ENCODE assay signal across 7 mouse cellular contexts in genomic region chr6:35132806-35133205, GRCm38 (mm10). TPM values are rescaled to one million over a fixed set of nuclear protein-coding genes. Genes with fewer than 3 reads are reported as not detected.
DNase-seq lines count a peak whose midpoint lies in the region; ATAC-seq and TF ChIP-seq lines count a peak whose summit lies in the region.

No protein-coding gene starts in this region.

- peak overlapping the region; percentile 94 for H3K4me2 ChIP-seq in hindbrain, embryonic 12.5 days (replicated peaks)

- H3K36me3 ChIP-seq in hindbrain, embryonic 12.5 days: no peaks in the 10 kb centered on the region
- no peaks in the 10 kb centered on the region for H3K36me3 ChIP-seq in midbrain, embryonic 10.5 days

- peaks cover 3% of the 10 kb centered on the region; the same call in 1 of the 2 replicates for H3K4me1 ChIP-seq in cortical plate, adult 2 months (ENCODE audit: control insufficient read depth, insufficient read depth, low read length)
- peaks cover 20% of the 10 kb centered on the region for H3K4me1 ChIP-seq in hindbrain, embryonic 12.5 days
- peaks cover 28% of the 10 kb centered on the region for H3K4me1 ChIP-seq in midbrain, embryonic 10.5 days

- peak overlapping the region; percentile 88 for H3K4me3 ChIP-seq in layer of hippocampus, adult 2 months
- H3K4me3 ChIP-seq in cortical plate, adult 2 months (ENCODE audit: insufficient read depth, low read length): peak overlapping the region; percentile 70
- peak overlapping the region; percentile 71 for H3K4me3 ChIP-seq in hindbrain, embryonic 12.5 days
- peak overlapping the region; percentile 89 for H3K4me3 ChIP-seq in midbrain, embryonic 10.5 days

- DNase-seq in layer of hippocampus, adult 2 months (ENCODE audit: low spot score in 2 of 2): peak; percentile 1 to 16
- DNase-seq in layer of hippocampus, postnatal 10 days (ENCODE audit: low spot score in 2 of 2): no peak
- DNase-seq in MEL-GATA-1-ER (ENCODE audit: extremely low read depth, low read depth): peak; percentile 40
- no peak for DNase-seq in midbrain, embryonic 10.5 days (ENCODE audit: low spot score)
- no peak for DNase-seq in layer of hippocampus, adult 9-10 months (ENCODE audit: low spot score)

- H3K9ac ChIP-seq in hindbrain, embryonic 12.5 days: peak overlapping the region; percentile 89

- peak overlapping the region; percentile 96 for H3K27ac ChIP-seq in layer of hippocampus, adult 2 months
- H3K27ac ChIP-seq in cortical plate, adult 2 months (ENCODE audit: insufficient read depth, low read length): 0 out of 2 replicates have a peak overlapping the region, but pooled peaks have one; percentile 6
- H3K27ac ChIP-seq in hindbrain, embryonic 12.5 days: peak overlapping the region; percentile 91
- H3K27ac ChIP-seq in midbrain, embryonic 10.5 days (replicated peaks): peak overlapping the region; percentile 90

- H3K9me3 ChIP-seq in hindbrain, embryonic 12.5 days (replicated peaks): no peaks in the 10 kb centered on the region
- no peaks in the 10 kb centered on the region for H3K9me3 ChIP-seq in midbrain, embryonic 10.5 days (replicated peaks)

- ATAC-seq in hindbrain, embryonic 12.5 days (ENCODE audit: low FRiP score): peak; percentile 15; the same call in 1 of the 2 replicates

- no peak for TF ChIP-seq CTCF in layer of hippocampus, adult 2 months (conservative IDR thresholded peaks at IDR 0.05)
- TF ChIP-seq CTCF in cortical plate, adult 2 months (IDR thresholded peaks at IDR 0.05; ENCODE audit: extremely low read depth, insufficient read depth, low read length): no peak

- H3K27me3 ChIP-seq in hindbrain, embryonic 12.5 days: no peaks in the 10 kb centered on the region
- no peaks in the 10 kb centered on the region for H3K27me3 ChIP-seq in midbrain, embryonic 10.5 days (ENCODE audit: low read depth, poor library complexity, severe bottlenecking)

- 0% methylated on average over 11 of the region's 11 CpGs for WGBS in hindbrain, embryonic 12.5 days
- WGBS in midbrain, embryonic 10.5 days: under 1% methylated on average over 11 of the region's 11 CpGs

- no peak for TF ChIP-seq POLR2A in cortical plate, adult 2 months (IDR thresholded peaks at IDR 0.05; ENCODE audit: extremely low read depth, insufficient read depth, low read length)

RNA-seq across cellular contexts. Expression of gene Cnot4, which starts 0.7 kb away (rescaled TPM):
- total RNA-seq in layer of hippocampus, adult 2 months (2021): 10 to 100 TPM; 46.5 to 49.0 TPM
- 10 to 100 TPM; 37.5 to 41.0 TPM for total RNA-seq in layer of hippocampus, postnatal 10 days (2021)
- polyA plus RNA-seq in cortical plate, adult 2 months (2012; rRNA removed): 22.9 and 24.2 TPM in 2 replicates
- polyA plus RNA-seq in hindbrain, embryonic 12.5 days (2016; fragmentation: Nextera tagmentation; extraction: Ambion mirVana): 32.6 and 33.0 TPM in 2 replicates
- 25.1 and 26.1 TPM in 2 replicates for polyA plus RNA-seq in midbrain, embryonic 10.5 days (2016; fragmentation: Nextera tagmentation; extraction: Ambion mirVana)

RNA-seq across cellular contexts. Expression of gene Nup205, which starts 44.4 kb away (rescaled TPM):
- total RNA-seq in layer of hippocampus, adult 2 months (2021): 10 to 100 TPM; 27.8 to 32.1 TPM
- total RNA-seq in layer of hippocampus, postnatal 10 days (2021): 10 to 100 TPM; 30.8 to 33.6 TPM
- polyA plus RNA-seq in cortical plate, adult 2 months (2012; rRNA removed): 20.8 and 21.5 TPM in 2 replicates
- 42.4 and 42.8 TPM in 2 replicates for polyA plus RNA-seq in hindbrain, embryonic 12.5 days (2016; fragmentation: Nextera tagmentation; extraction: Ambion mirVana)
- 50.6 and 50.7 TPM in 2 replicates for polyA plus RNA-seq in midbrain, embryonic 10.5 days (2016; fragmentation: Nextera tagmentation; extraction: Ambion mirVana)

Comparison
In these comparisons a context has a peak if more than half of its experiments do, and no peak if none do; other contexts are left out.
1. DNase-seq: peak in layer of hippocampus, adult 2 months (2 of 2) and MEL-GATA-1-ER (single experiment); none in layer of hippocampus, postnatal 10 days (0 of 2), midbrain, embryonic 10.5 days (single experiment) and layer of hippocampus, adult 9-10 months (single experiment).
2. H3K27ac ChIP-seq: peak in every context shown above with its lines; median percentile 96 in layer of hippocampus, adult 2 months; 91 in hindbrain, embryonic 12.5 days; 90 in midbrain, embryonic 10.5 days; 6 in cortical plate, adult 2 months.
3. Peak in every context shown above with its lines, with median percentiles within 50 percentile points of each other: H3K4me3 ChIP-seq.